Mouse (Mus musculus): Measurements from ENCODE around the gene Nup210l.

DNA sequence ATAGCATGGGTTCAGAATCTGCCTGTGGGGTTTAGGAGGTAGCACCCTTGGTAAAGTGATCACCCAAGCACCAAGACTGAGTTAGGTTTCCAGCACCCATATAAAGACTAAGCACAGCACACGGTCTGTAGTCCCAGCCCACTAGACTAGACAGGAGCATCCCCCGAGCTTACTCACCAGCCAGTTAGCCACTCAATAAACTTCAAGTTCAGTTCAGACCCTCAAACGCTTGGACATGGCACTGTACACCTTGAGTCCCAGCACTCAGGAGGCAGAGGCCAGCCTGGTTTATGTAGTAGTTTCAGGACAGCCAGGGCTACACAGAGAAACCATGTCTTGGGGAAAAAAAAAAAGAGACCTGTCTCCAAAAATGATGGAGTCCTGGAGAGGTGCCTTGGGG, 2.9 kb upstream of the Nup210l start:
- no peak for TF ChIP-seq POLR2A (IDR thresholded peaks at IDR 0.05; ENCODE audit: insufficient read length, low read depth)
- TF ChIP-seq TCF12 (IDR thresholded peaks at IDR 0.05; ENCODE audit: insufficient read depth, poor library complexity, severe bottlenecking) = no peak
- TF ChIP-seq MAX (IDR thresholded peaks at IDR 0.05; ENCODE audit: low read depth) = no peak
- no peak for TF ChIP-seq USF1 (IDR thresholded peaks at IDR 0.05; ENCODE audit: low read depth)
- TF ChIP-seq CEBPB (IDR thresholded peaks at IDR 0.05; ENCODE audit: insufficient read depth, poor library complexity, severe bottlenecking) = no peak
- TF ChIP-seq E2F4 (IDR thresholded peaks at IDR 0.05; ENCODE audit: insufficient read depth) = no peak
- no peak for TF ChIP-seq MYOD1 (IDR thresholded peaks at IDR 0.05; ENCODE audit: control insufficient read depth in 1 of 3, insufficient read length in 2 of 3, low read depth in 2 of 3)

Measured in myocyte (in vitro differentiated cells).